Mouse (Mus musculus): ENCODE results near the gene Ptch1.

DNA sequence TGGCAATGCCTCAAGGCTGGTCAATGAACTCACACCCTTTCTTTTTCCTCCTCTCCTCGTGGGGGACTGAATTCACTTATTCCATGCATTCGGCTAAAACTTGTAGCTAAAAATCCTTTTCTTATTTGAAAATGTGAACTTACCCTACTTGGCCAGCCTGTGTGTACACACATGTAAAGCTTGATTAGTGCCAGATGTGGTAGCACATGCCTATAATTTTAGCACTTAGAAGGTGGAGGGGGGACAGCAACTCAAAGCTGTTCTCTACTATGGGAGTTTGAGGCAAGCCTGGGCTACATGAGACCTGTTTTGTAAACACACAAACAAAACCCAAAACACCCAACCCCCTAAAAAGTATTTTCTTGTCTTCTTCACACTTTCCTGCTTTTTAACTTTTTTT lies 56.9 kb downstream of the Ptch1 start:
- TF ChIP-seq POLR2A (IDR thresholded peaks at IDR 0.05; ENCODE audit: control insufficient read depth, low read depth, low read length) (no peak), CTCF (IDR thresholded peaks at IDR 0.05; ENCODE audit: control insufficient read depth, insufficient read depth, insufficient replicate concordance, low read depth, low read length) (no peak)
